Mouse (Mus musculus): ENCODE results near the gene Krtcap2.

- no peak for TF ChIP-seq POLR2A (IDR thresholded peaks at IDR 0.05; ENCODE audit: control insufficient read depth, extremely low read depth, insufficient read depth, low read length, poor library complexity)
- TF ChIP-seq CTCF (IDR thresholded peaks at IDR 0.05; ENCODE audit: borderline replicate concordance, control insufficient read depth, extremely low read depth, insufficient read depth, low read length, poor library complexity) = no peak
Observed at GRCm38 (mm10) chr3:89298908-89299307, 53.1 kb downstream of the Krtcap2 start.

All from thymus, adult 2 months (tissue).